Mouse (Mus musculus): ENCODE measurements around the gene Chst11.

GRCm38 (mm10) chr10:82966672-82967071 lies 18.6 kb upstream of the Chst11 start:
- TF ChIP-seq POLR2A (IDR thresholded peaks at IDR 0.05; ENCODE audit: insufficient read depth, low read length) (no peak), CTCF (IDR thresholded peaks at IDR 0.05; ENCODE audit: low read depth, low read length) (no peak), EP300 (IDR thresholded peaks at IDR 0.05; ENCODE audit: insufficient read depth, low read depth, low read length) (no peak)

Measured in ES-Bruce4 (cell line).